Mouse (Mus musculus) mesoderm, embryonic 11.5 days (tissue): ENCODE measurements at regions not wholly inside any gene's neighbourhood (a gene's known extent, or its start where the extent isn't known, plus 50 kb on each side); places are given as distances from the start of the nearest gene placed in this dataset.

Experiments
- DNase-seq: peaks from one replicate; pipeline ENCODE4 v3.0.0-alpha.2; 2012; ENCODE audit warnings: low read depth, low spot score

- no peak for DNase-seq
These were observed 545.2 kb upstream of the N6amt1 start for GRCm38 (mm10) chr16:86808644-86809324.

- DNase-seq = no peak
These were observed 547.6 kb upstream of the N6amt1 start for GRCm38 (mm10) chr16:86806374-86806773.

- DNase-seq = peak; percentile 41
These were observed 577.9 kb upstream of the N6amt1 start for GRCm38 (mm10) chr16:86776086-86776485.

- DNase-seq = no peak
These were observed 581.4 kb upstream of the N6amt1 start for GRCm38 (mm10) chr16:86772586-86772985.

GRCm38 (mm10) chr16:86768912-86769311 lies 585.1 kb upstream of the N6amt1 start:
- DNase-seq = no peak

- no peak for DNase-seq
These were observed 585.6 kb upstream of the N6amt1 start for GRCm38 (mm10) chr16:86768355-86768754.

GRCm38 (mm10) chr16:86765974-86766373 lies 588.0 kb upstream of the N6amt1 start:
- no peak for DNase-seq

GRCm38 (mm10) chr16:86741236-86741635 lies 612.7 kb upstream of the N6amt1 start:
- no peak for DNase-seq

GRCm38 (mm10) chr16:86718982-86719771 lies 634.8 kb upstream of the N6amt1 start:
- DNase-seq = peak; percentile 37

- no peak for DNase-seq
These were observed 635.6 kb upstream of the N6amt1 start for GRCm38 (mm10) chr16:86718353-86718752.

GRCm38 (mm10) chr16:86701700-86702099 lies 652.3 kb upstream of the N6amt1 start:
- peak; percentile 12 for DNase-seq

- DNase-seq = peak; percentile 30
These were observed 659.5 kb upstream of the N6amt1 start for GRCm38 (mm10) chr16:86694497-86694896.

GRCm38 (mm10) chr16:86659154-86659553 lies 694.8 kb upstream of the N6amt1 start:
- DNase-seq = no peak

GRCm38 (mm10) chr16:86647316-86647715 lies 706.7 kb upstream of the N6amt1 start:
- no peak for DNase-seq

GRCm38 (mm10) chr16:86646753-86647152 lies 707.2 kb upstream of the N6amt1 start:
- DNase-seq = no peak

GRCm38 (mm10) chr16:86645436-86645835 lies 708.5 kb upstream of the N6amt1 start:
- DNase-seq = no peak

- DNase-seq = peak; percentile 73
These were observed 709.1 kb upstream of the N6amt1 start for GRCm38 (mm10) chr16:86644912-86645312.

- no peak for DNase-seq
These were observed 702.5 kb upstream of the Adamts5 start for GRCm38 (mm10) chr16:86604166-86604565.

- no peak for DNase-seq
These were observed 693.4 kb upstream of the Adamts5 start for GRCm38 (mm10) chr16:86594992-86595391.

GRCm38 (mm10) chr16:86586044-86586443 lies 684.4 kb upstream of the Adamts5 start:
- DNase-seq = no peak

- no peak for DNase-seq
These were observed 676.7 kb upstream of the Adamts5 start for GRCm38 (mm10) chr16:86578281-86578680.

- no peak for DNase-seq
These were observed 645.9 kb upstream of the Adamts5 start for GRCm38 (mm10) chr16:86547465-86548043.

GRCm38 (mm10) chr16:86546905-86547304 lies 645.3 kb upstream of the Adamts5 start:
- no peak for DNase-seq
